Mouse (Mus musculus) embryonic facial prominence, embryonic 13.5 days (tissue): ENCODE results near the gene Zfp710. TPM values are rescaled to one million over a fixed set of nuclear protein-coding genes. Genes with fewer than 3 reads are reported as not detected.

Experiments used
- ATAC-seq: fragments of 200-750 bp; cut with Nextera tagmentation; 2 replicates; pipeline ENCODE4 v1.8.0; 2017; ENCODE audit warnings: low read depth; ENCODE audit not compliant: insufficient number of reproducible peaks, insufficient read depth, low FRiP score, low TSS enrichment
- H3K27ac ChIP-seq: fragments of 300-500 bp; sonication (generic); 2 replicates; pipeline ENCODE4 v1.5.1; 2015; ENCODE audit warnings: moderate library complexity, mild to moderate bottlenecking, inconsistent platforms
- H3K27me3 ChIP-seq: fragments of 300-500 bp; sonication (generic); 2 replicates; pipeline ENCODE4 v1.6.1; 2015; ENCODE audit warnings: mild to moderate bottlenecking, inconsistent platforms
- H3K36me3 ChIP-seq: fragments of 300-500 bp; sonication (generic); 2 replicates; pipeline ENCODE4 v1.6.1; 2015; ENCODE audit warnings: mild to moderate bottlenecking, inconsistent platforms
- H3K4me1 ChIP-seq: fragments of 300-500 bp; sonication (generic); 2 replicates; pipeline ENCODE4 v1.6.1; 2015; ENCODE audit warnings: inconsistent platforms
- H3K4me2 ChIP-seq: fragments of 300-500 bp; sonication (generic); 2 replicates; pipeline ENCODE4 v1.6.1; 2015; ENCODE audit warnings: moderate library complexity, mild to moderate bottlenecking, inconsistent platforms
- H3K4me3 ChIP-seq: fragments of 300-500 bp; sonication (generic); 2 replicates; pipeline ENCODE4 v1.5.1; 2015; ENCODE audit warnings: mild to moderate bottlenecking, inconsistent platforms
- H3K9ac ChIP-seq: fragments of 300-500 bp; sonication (generic); 2 replicates; pipeline ENCODE4 v1.6.1; 2015; ENCODE audit warnings: mild to moderate bottlenecking, inconsistent platforms
- H3K9me3 ChIP-seq: fragments of 300-500 bp; sonication (generic); 2 replicates; pipeline ENCODE4 v1.6.1; 2016; ENCODE audit warnings: inconsistent platforms
- WGBS: fragments of 180-500 bp; shearing (Covaris S2); methylation state at CpG from one replicate; pipeline ENCODE4 v1.1.7; 2015; ENCODE audit warnings: mixed read lengths; 5-methylcytosine and 5-hydroxymethylcytosine counted together
- polyA plus RNA-seq: library from polyadenylated mRNA; unstranded; fragments of >200 nt; fragmentation: Nextera tagmentation; extraction: Ambion mirVana; gene quantifications from 2 replicates; pipeline ENCODE4 v1.2.1, GENCODE M21; 2015

Gene Zfp710
- polyA plus RNA-seq, 1 experiment from 2014 or later: 21.9 TPM

DNA sequence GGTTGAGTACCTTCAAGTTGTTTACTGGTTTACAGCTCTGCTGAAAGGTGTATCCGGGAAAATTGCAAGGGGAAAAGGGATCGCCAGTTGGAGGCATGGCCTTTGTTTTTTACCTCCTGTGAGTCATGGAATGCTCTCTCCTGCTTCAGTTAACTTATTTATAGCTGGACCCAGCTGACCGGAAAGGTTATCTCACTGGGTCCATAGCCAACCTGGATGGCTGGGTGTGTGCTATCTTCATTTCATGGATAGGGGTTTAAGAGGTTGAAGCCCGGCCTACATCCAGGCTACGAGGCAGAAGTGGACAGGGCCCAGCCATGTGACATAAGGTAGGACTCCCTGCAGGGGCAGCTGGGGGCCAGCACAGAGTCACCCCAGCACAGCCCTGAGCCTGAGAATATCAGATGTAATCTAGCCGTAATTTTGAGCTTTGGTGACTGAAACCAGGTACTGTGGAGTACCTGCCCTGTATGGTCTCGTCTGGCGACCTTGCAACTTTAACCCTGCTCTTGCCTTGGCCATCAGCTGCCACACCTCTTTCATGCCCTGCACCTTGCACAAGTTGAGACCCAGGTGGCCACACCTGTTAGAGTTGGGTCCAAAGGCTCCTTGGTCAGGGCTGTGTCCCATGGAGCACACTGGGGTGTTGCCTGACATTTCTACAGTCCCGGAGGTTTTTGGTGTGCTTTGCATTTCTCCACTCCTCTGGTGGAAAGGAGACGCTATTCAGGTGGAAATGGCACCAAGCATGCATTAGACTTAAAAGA, 35.6 kb downstream of the Zfp710 start:
- Histone ChIP-seq H3K27ac (no peak overlapping the region), H3K4me1 (peaks cover 51% of the 10 kb centered on the region), H3K9me3 (no peaks in the 10 kb centered on the region), H3K4me2 (no peak overlapping the region), H3K9ac (no peak overlapping the region), H3K27me3 (no peaks in the 10 kb centered on the region), H3K4me3 (no peak overlapping the region), H3K36me3 (0 out of 2 replicates have a peak, but pooled peaks cover 5% of the 10 kb centered on the region)
- 84% methylated on average over 10 of the region's 10 CpGs for WGBS
- no peak for ATAC-seq

DNA sequence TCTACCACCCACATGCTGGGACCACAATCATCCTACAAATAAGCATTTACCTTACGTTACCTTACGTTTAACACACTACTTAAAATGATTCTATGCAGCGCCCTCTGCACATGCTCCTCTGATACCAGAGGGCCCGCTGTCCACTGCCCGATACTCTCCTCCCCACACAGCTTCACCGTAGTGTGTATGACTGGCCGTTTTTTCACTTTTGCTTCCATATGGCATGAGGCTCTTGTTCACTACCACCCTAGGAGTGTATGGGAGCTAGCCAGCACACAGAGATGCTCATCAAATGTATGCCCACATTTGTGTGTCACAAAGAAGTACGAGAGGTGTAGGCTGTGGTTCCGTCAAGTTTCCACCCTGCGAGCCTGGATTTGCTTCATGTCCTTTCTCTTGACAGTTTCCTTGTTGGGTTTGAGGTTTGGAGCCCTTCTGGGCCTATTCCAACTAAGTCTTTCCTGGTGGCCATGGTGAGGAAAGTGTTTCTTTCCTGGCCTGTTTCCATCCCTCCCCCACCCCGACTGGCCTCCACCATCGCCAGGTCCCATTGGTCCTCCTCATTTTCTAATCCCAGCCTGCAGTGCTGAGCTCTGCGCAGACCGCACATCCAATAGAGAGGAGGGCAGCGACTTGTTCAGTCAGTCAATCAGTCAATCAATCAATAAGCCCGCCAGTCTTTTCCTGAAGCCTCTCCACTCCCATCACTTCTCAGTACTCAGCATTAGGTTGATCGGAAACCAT, 37.6 kb downstream of the Zfp710 start:
- peaks cover 48% of the 10 kb centered on the region for H3K4me1 ChIP-seq
- no peak overlapping the region for H3K4me2 ChIP-seq
- WGBS: 93% methylated on average over 17 of the region's 17 CpGs
- no peak overlapping the region for H3K4me3 ChIP-seq
- no peak overlapping the region for H3K9ac ChIP-seq
- 0 out of 2 replicates have a peak, but pooled peaks cover 5% of the 10 kb centered on the region for H3K36me3 ChIP-seq
- no peak for ATAC-seq
- H3K27ac ChIP-seq: no peak overlapping the region
- no peaks in the 10 kb centered on the region for H3K9me3 ChIP-seq
- no peaks in the 10 kb centered on the region for H3K27me3 ChIP-seq

DNA sequence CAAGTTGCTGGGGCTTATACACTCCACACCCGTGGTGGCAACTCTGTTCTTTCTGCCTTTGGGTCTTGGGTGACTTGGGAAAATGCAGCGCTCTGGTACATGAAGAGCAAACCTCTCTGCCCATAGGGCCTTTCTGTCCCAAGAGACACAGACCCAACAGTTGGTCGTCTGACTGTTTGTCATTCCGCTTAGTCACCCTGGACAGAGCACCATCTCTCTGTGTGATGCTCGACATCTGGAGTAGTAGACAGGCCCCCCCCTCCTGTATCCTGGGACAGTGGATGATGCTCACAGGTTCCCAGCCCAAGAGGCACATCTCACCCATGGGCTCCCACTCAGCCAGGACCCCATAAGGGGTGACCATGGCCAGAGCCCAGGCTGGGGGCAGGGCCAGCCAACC, 38.6 kb downstream of the Zfp710 start:
- Histone ChIP-seq H3K4me1 (peaks cover 48% of the 10 kb centered on the region), H3K4me3 (no peak overlapping the region), H3K27me3 (no peaks in the 10 kb centered on the region), H3K4me2 (no peak overlapping the region), H3K36me3 (no peaks in the 10 kb centered on the region), H3K9ac (no peak overlapping the region), H3K27ac (no peak overlapping the region), H3K9me3 (no peaks in the 10 kb centered on the region)
- 76% methylated on average over 5 of the region's 5 CpGs for WGBS
- ATAC-seq: no peak

DNA sequence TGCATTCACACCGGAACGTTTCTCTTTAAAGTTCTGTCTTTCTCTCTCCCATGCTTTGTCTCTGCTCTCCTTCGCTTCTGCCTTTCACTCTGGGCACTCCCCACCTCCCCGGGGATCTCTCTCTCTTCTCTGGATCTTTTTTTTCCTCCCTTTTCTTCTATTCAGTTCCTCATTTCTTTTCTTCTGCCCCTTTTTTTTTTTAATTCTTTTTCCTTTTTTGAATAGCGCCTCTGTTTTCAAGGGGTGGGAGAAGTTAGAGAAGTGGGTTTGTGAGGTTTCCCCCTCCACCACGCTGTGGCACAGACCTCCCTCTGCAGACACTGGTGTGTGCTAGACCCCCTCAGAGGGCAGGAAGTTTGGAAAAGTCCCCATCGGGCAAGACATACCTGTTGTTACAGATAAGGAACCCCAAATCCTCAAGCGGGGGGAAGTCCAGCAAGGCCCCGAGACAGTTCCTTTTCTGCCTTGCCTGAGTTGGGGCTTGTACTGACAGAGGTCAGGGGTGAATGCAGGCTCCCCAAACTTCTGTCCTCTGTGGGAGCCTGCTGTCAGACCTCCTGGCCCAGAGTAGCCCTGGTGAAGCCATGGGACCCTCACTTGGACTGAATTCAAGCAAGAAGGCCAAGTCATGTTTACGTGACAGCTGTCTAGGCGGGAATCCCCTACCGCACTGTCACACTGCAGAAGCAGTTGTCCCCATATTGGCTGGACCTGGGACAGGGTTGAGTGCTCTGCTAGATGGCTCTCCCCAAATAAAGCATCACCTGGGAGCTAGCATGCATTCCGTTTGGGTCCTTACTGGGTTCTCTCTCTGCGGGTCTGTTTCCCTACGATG, 39.5 kb downstream of the Zfp710 start:
- no peak overlapping the region for H3K4me3 ChIP-seq
- H3K4me1 ChIP-seq: peaks cover 46% of the 10 kb centered on the region
- ATAC-seq: no peak
- H3K27ac ChIP-seq: no peak overlapping the region
- no peak overlapping the region for H3K9ac ChIP-seq
- H3K36me3 ChIP-seq: no peaks in the 10 kb centered on the region
- 78% methylated on average over 15 of the region's 15 CpGs for WGBS
- no peaks in the 10 kb centered on the region for H3K9me3 ChIP-seq
- no peaks in the 10 kb centered on the region for H3K27me3 ChIP-seq
- no peak overlapping the region for H3K4me2 ChIP-seq

DNA sequence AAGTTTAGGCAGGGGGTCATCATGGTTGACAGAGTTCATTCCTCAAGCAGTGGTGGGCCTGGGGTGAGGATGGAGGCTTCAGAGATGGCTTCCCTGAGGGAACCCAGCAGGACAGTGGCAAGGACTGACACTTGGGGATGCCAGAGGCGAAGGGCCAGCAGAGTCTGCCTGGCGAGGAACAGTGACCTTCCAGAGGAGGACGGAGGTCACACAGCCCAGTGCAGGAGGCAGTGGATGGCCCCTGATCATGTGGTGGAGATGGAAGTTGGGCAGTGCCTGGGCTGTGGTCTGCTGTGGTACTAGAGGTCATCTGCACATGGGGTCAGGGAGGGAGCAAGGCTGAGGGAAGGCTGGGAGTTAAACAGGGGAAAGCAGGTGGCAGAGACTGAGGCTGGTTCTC, 40.6 kb downstream of the Zfp710 start:
- Histone ChIP-seq H3K27me3 (no peaks in the 10 kb centered on the region), H3K4me3 (no peak overlapping the region), H3K27ac (no peak overlapping the region), H3K9me3 (no peaks in the 10 kb centered on the region), H3K36me3 (no peaks in the 10 kb centered on the region), H3K4me1 (peaks cover 52% of the 10 kb centered on the region), H3K4me2 (no peak overlapping the region), H3K9ac (no peak overlapping the region)
- ATAC-seq: no peak
- WGBS: 81% methylated on average over 3 of the region's 3 CpGs

DNA sequence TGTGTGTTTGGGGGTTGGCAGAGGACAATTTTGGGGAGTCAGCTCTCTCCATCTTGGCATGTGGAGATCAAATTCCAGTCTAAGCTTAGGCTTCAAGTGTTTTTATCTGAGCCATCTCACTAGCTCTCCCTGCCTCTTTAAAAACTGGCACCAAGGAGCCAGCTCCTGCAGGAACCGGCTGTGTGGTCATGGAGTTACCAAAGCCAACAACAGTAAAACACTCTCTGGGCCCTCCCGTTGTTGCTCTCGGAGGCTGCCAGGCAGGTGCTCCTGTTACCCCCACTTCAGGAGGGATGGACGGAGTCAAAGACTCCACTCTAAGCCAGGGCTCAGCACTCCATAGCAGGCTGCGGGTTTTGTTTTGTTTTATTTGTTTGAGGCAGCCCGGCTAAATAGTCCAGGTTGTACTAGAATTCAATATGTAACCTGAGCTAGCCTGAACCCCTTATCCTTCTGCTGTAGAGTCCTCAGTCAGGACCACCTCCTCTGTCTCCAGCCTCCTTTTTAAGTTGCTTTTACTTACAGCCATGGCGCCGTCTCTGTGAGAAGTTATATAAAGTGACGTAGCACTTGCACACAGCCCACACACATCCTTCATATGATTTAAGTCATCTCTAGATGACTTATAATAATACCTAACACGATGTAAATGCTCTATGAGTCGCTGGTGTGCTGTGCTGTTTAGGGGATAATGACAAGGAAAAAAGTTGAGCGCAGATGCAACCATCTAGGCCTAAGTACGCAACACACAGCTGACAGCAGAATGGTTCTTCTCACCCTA, 42.3 kb downstream of the Zfp710 start:
- no peak for ATAC-seq
- H3K27ac ChIP-seq: peak overlapping the region; percentile 85
- no peaks in the 10 kb centered on the region for H3K36me3 ChIP-seq
- no peak overlapping the region for H3K9ac ChIP-seq
- peaks cover 66% of the 10 kb centered on the region for H3K4me1 ChIP-seq
- no peaks in the 10 kb centered on the region for H3K9me3 ChIP-seq
- no peak overlapping the region for H3K4me2 ChIP-seq
- WGBS: 63% methylated on average over 13 of the region's 13 CpGs
- no peaks in the 10 kb centered on the region for H3K27me3 ChIP-seq
- no peak overlapping the region for H3K4me3 ChIP-seq

DNA sequence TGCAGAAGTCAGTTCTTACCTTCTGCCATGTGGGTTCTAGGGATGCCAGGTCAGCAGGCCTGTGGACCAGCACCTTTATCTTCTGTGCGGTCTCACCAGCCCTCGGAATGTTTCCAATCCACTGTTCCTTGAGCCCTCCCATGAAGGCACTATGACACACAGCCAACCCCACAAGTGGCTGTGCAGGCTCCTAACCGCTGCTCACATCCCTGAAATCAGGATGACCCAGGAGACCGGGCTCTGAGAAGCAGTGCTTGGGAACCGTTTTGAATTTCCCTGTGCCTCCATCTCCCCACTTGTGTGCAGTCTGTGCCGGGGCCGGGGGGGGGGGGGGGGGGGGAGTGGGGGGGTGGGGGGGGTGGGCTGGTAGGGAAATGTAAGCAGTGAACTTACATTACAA, 43.7 kb downstream of the Zfp710 start:
- Histone ChIP-seq H3K9me3 (no peaks in the 10 kb centered on the region), H3K36me3 (no peaks in the 10 kb centered on the region), H3K27me3 (no peaks in the 10 kb centered on the region), H3K4me2 (peak overlapping the region; percentile 26; the same call in 1 of the 2 replicates), H3K9ac (no peak overlapping the region), H3K27ac (peak overlapping the region; percentile 85), H3K4me3 (no peak overlapping the region), H3K4me1 (peaks cover 72% of the 10 kb centered on the region)
- ATAC-seq: no peak
- 28% methylated on average over 5 of the region's 7 CpGs for WGBS

DNA sequence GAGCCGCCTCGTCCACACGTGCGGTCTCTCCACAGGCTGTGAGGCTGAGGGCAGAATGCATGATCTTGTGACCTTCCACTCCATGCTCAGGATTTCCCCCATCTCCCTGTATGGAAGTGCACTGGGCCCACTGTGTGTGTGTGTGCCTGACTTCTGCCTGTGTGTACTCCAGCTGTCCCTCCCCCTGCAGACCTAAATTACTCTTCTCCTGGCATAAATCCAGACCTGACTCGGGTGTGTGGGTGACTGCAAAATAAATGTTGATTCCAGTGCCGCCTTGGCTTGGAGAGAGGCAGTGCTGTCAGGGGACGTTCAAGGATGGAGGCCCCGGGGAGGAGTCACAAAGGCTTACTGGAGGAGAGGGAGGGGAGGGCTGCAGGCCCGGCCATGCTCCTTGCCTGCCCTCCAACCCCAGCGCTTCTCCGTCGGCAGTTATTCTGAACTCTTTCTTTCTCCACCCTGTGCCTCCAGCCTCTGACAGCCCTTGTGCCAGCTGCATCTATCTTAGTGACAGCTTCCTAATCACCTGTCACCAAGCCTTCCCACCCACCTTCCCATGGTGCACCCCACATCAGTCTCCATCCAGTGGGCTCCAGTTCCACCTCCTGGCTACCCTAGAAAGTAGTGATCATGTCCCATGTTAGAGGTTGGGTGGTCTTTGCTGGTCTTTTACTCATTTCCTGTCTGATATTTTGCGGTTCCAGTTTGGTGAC, 45.2 kb downstream of the Zfp710 start:
- Histone ChIP-seq H3K4me2 (peak overlapping the region; percentile 28; the same call in 1 of the 2 replicates), H3K9ac (peak overlapping the region; percentile 54; the same call in 1 of the 2 replicates), H3K27ac (peak overlapping the region; percentile 71), H3K9me3 (no peaks in the 10 kb centered on the region), H3K4me1 (peaks cover 73% of the 10 kb centered on the region), H3K27me3 (no peaks in the 10 kb centered on the region), H3K36me3 (no peaks in the 10 kb centered on the region), H3K4me3 (no peak overlapping the region)
- no peak; the same call in 1 of the 2 replicates for ATAC-seq
- WGBS: 16% methylated on average over 13 of the region's 13 CpGs

DNA sequence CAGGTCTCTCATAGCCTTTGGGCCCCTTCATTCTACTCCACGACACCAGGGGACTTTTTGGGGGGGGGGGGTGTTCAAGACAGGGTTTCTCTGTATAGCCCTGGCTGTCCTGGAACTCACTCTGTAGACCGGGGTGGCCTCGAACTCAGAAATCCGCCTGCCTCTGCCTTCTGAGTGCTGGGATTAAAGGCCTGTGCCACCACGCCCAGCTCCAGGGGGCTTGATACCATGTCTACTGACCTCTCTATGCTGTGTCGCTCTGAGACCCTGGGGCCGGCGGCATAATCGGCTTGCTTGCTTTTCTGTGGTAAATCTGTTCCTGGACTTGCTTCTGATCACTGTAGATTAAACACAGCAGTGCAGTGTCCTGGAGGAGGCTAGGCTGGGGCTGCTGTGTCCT, 46.6 kb downstream of the Zfp710 start:
- no peak overlapping the region for H3K27ac ChIP-seq
- H3K27me3 ChIP-seq: no peaks in the 10 kb centered on the region
- H3K36me3 ChIP-seq: no peaks in the 10 kb centered on the region
- H3K9me3 ChIP-seq: no peaks in the 10 kb centered on the region
- no peak overlapping the region for H3K9ac ChIP-seq
- peaks cover 87% of the 10 kb centered on the region for H3K4me1 ChIP-seq
- WGBS: 81% methylated on average over 9 of the region's 9 CpGs
- no peak overlapping the region for H3K4me3 ChIP-seq
- no peak for ATAC-seq
- no peak overlapping the region for H3K4me2 ChIP-seq

DNA sequence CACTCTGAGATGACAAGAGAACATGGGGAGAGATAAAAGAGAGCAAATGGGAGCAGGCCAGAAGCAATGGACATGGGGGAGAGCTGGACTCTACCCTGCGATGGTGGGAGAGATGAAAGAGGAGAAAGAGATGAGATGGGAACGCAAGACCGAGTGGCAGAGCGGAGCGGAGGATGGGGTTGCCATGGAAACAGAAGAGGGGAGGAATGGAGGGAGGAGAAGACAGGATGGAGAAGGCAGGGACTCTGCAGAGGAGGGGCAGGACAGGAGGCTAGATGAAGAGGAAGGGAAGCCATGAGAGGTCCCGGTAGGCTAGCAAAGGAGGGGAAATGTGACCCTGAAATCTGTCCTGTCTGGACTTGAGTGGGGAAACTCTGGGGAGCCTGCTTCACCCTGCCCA, 47.7 kb downstream of the Zfp710 start:
- no peaks in the 10 kb centered on the region for H3K9me3 ChIP-seq
- 53% methylated on average over 6 of the region's 6 CpGs for WGBS
- H3K36me3 ChIP-seq: no peaks in the 10 kb centered on the region
- no peak for ATAC-seq
- H3K4me2 ChIP-seq: no peak overlapping the region
- no peak overlapping the region for H3K4me3 ChIP-seq
- no peak overlapping the region for H3K27ac ChIP-seq
- no peaks in the 10 kb centered on the region for H3K27me3 ChIP-seq
- H3K9ac ChIP-seq: no peak overlapping the region
- peaks cover 87% of the 10 kb centered on the region for H3K4me1 ChIP-seq
